22 mouse cellular contexts compared by ENCODE assay signal in genomic region chr8:26959456-26959855, GRCm38 (mm10). TPM values are rescaled to one million over a fixed set of nuclear protein-coding genes. Genes with fewer than 3 reads are reported as not detected.
DNase-seq lines count a peak whose midpoint lies in the region; ATAC-seq and TF ChIP-seq lines count a peak whose summit lies in the region.
"Had no signal": no experiment of that assay in that cellular context is flagged by ENCODE, and none has a peak within 500 bp of the region (broad histone marks: within the 10 kb centered on the region; RNA-seq: fewer than 3 reads in every experiment).

No protein-coding gene starts in this region.

- H3K27ac ChIP-seq in hindbrain, embryonic 11.5 days (ENCODE audit: low read depth, low read length): no peak overlapping the region
- no peak overlapping the region for H3K27ac ChIP-seq in hindbrain, embryonic 16.5 days (ENCODE audit: low read depth, low read length)
- H3K27ac ChIP-seq: embryonic facial prominence, embryonic 15.5 days; heart, embryonic 15.5 days; hindbrain, embryonic 10.5 days; hindbrain, embryonic 15.5 days had no signal

- 30% methylated on average over 5 of the region's 5 CpGs for WGBS in hindbrain, embryonic 11.5 days
- WGBS in hindbrain, embryonic 16.5 days: 43% methylated on average over 5 of the region's 5 CpGs

- H3K9ac ChIP-seq in hindbrain, embryonic 11.5 days (ENCODE audit: low read depth, low read length): no peak overlapping the region
- H3K9ac ChIP-seq in hindbrain, embryonic 16.5 days (ENCODE audit: low read depth, low read length): no peak overlapping the region
- H3K9ac ChIP-seq: embryonic facial prominence, embryonic 15.5 days; forebrain, postnatal 0 days; heart, embryonic 15.5 days; hindbrain, embryonic 15.5 days had no signal

- ATAC-seq in hindbrain, embryonic 11.5 days (ENCODE audit: low FRiP score): no peak
- no peak for ATAC-seq in hindbrain, embryonic 16.5 days
- ATAC-seq: forebrain, postnatal 0 days; inflammation-experienced regulatory T-cells, adult 6 months; intestine, postnatal 0 days had no signal

- H3K4me3 ChIP-seq in hindbrain, embryonic 11.5 days (ENCODE audit: low read depth, low read length): no peak overlapping the region
- H3K4me3 ChIP-seq in hindbrain, embryonic 16.5 days (ENCODE audit: low read length): no peak overlapping the region
- H3K4me3 ChIP-seq: embryonic facial prominence, embryonic 15.5 days; heart, embryonic 15.5 days; hindbrain, embryonic 10.5 days; hindbrain, embryonic 15.5 days had no signal

- TF ChIP-seq POLR2A in brain, embryonic 14.5 days (IDR thresholded peaks at IDR 0.05; ENCODE audit: borderline replicate concordance, extremely low read depth, insufficient read depth, insufficient read length, poor library complexity, severe bottlenecking): no peak

- H3K36me3 ChIP-seq in hindbrain, embryonic 11.5 days (ENCODE audit: control insufficient read depth, insufficient read depth, low read length): no peaks in the 10 kb centered on the region
- no peaks in the 10 kb centered on the region for H3K36me3 ChIP-seq in hindbrain, embryonic 16.5 days (ENCODE audit: control insufficient read depth, insufficient read depth, low read length)
- H3K36me3 ChIP-seq: embryonic facial prominence, embryonic 15.5 days; heart, embryonic 15.5 days; hindbrain, embryonic 10.5 days; hindbrain, embryonic 15.5 days had no signal

- no peaks in the 10 kb centered on the region for H3K4me1 ChIP-seq in hindbrain, embryonic 11.5 days (replicated peaks; ENCODE audit: control insufficient read depth, insufficient read depth, low read length)
- peaks cover 4% of the 10 kb centered on the region; the same call in 1 of the 2 replicates for H3K4me1 ChIP-seq in hindbrain, embryonic 16.5 days (ENCODE audit: control insufficient read depth, insufficient read depth, low read depth, low read length)

- H3K4me2 ChIP-seq in hindbrain, embryonic 11.5 days (replicated peaks; ENCODE audit: low read depth, low read length): no peak overlapping the region
- no peak overlapping the region for H3K4me2 ChIP-seq in hindbrain, embryonic 16.5 days (ENCODE audit: low read length)
- H3K4me2 ChIP-seq: embryonic facial prominence, embryonic 15.5 days; heart, embryonic 15.5 days; hindbrain, embryonic 15.5 days had no signal

- H3K27me3 ChIP-seq in hindbrain, embryonic 11.5 days (ENCODE audit: control insufficient read depth, insufficient read depth, low read length): peaks cover 41% of the 10 kb centered on the region
- H3K27me3 ChIP-seq in hindbrain, embryonic 16.5 days (replicated peaks; ENCODE audit: control insufficient read depth, insufficient read depth, low read length): no peaks in the 10 kb centered on the region
- H3K27me3 ChIP-seq: embryonic facial prominence, embryonic 15.5 days; heart, embryonic 15.5 days had no signal

- H3K9me3 ChIP-seq in hindbrain, embryonic 11.5 days (ENCODE audit: control insufficient read depth, low read length): no peaks in the 10 kb centered on the region
- H3K9me3 ChIP-seq in hindbrain, embryonic 16.5 days (ENCODE audit: control insufficient read depth, low read length): no peaks in the 10 kb centered on the region
- H3K9me3 ChIP-seq: embryonic facial prominence, embryonic 15.5 days; heart, embryonic 15.5 days; hindbrain, embryonic 15.5 days had no signal

- no peak for TF ChIP-seq CTCF in brain, embryonic 14.5 days (IDR thresholded peaks at IDR 0.05; ENCODE audit: borderline replicate concordance, extremely low read depth, insufficient read depth, insufficient read length)

- peak; percentile 47 for DNase-seq in embryo, embryonic 10.5 days (ENCODE audit: low spot score)
- DNase-seq in embryo, embryonic 11 days: no peak
- peak; percentile 25 for DNase-seq in hindbrain, embryonic 11.5 days (ENCODE audit: low spot score)
- DNase-seq in ES-CJ7 (ENCODE audit: low read depth, low spot score): peak; percentile 1
- peak; percentile 75 for DNase-seq in brain, embryonic 14.5 days (ENCODE audit: low read depth)
- DNase-seq in lung, postnatal 36 days: no peak
- DNase-seq in gastrocnemius, postnatal 4 days (ENCODE audit: low spot score in 2 of 2): no peak
- DNase-seq: adrenal gland, adult 8-10 months; adrenal gland, postnatal 36 days; cerebellum, adult 11 months; cerebellum, adult 8-10 months; cerebellum, postnatal 14 days; forebrain, postnatal 0 days; gastrocnemius, postnatal 14 days; heart, postnatal 14 days had no signal

RNA-seq across cellular contexts. Expression of gene Zfp703, which starts 17.7 kb away (rescaled TPM):
- polyA plus RNA-seq in hindbrain, embryonic 11.5 days (2014; fragmentation: Nextera tagmentation; extraction: Ambion mirVana): 23.7 and 25.9 TPM in 2 replicates
- polyA plus RNA-seq in hindbrain, embryonic 16.5 days (2015; fragmentation: Nextera tagmentation; extraction: Ambion mirVana): 14.8 and 16.5 TPM in 2 replicates
- 26.0 and 36.7 TPM in 2 replicates for polyA plus RNA-seq in brain, embryonic 14.5 days (2012; rRNA removed)
- total RNA-seq in gastrocnemius, postnatal 4 days (2021): 10 to 100 TPM; 37.8 to 39.2 TPM

Comparison
In these comparisons a context has a peak if more than half of its experiments do, and no peak if none do; other contexts are left out.
1. DNase-seq: peak in embryo, embryonic 10.5 days (single experiment), hindbrain, embryonic 11.5 days (single experiment), ES-CJ7 (single experiment) and brain, embryonic 14.5 days (single experiment); none in embryo, embryonic 11 days (single experiment), lung, postnatal 36 days (single experiment) and gastrocnemius, postnatal 4 days (0 of 2).